ENCODE assay signal across 8 mouse cellular contexts in genomic region chr11:96311520-96312417, GRCm38 (mm10). TPM values are rescaled to one million over a fixed set of nuclear protein-coding genes. Genes with fewer than 3 reads are reported as not detected.
A peak's percentile ranks its signal among the peaks of the same experiment; 100 is the strongest.
DNase-seq lines count a peak whose midpoint lies in the region; ATAC-seq and TF ChIP-seq lines count a peak whose summit lies in the region.
"Had no signal": no experiment of that assay in that cellular context is flagged by ENCODE, and none has a peak within 500 bp of the region (broad histone marks: within the 10 kb centered on the region; RNA-seq: fewer than 3 reads in every experiment).

No protein-coding gene starts in this region.

- peak overlapping the region; percentile 15; the same call in 1 of the 2 replicates for H3K4me2 ChIP-seq in forebrain, embryonic 12.5 days
- peak overlapping the region; percentile 77 for H3K4me2 ChIP-seq in hindbrain, embryonic 14.5 days (replicated peaks)

- no peak for TF ChIP-seq POLR2A in liver, adult 2 months (IDR thresholded peaks at IDR 0.05; ENCODE audit: extremely low read depth, insufficient read depth, low read length)

- peaks cover 100% of the 10 kb centered on the region for H3K27me3 ChIP-seq in forebrain, embryonic 12.5 days
- H3K27me3 ChIP-seq in hindbrain, embryonic 14.5 days (ENCODE audit: control insufficient read depth, insufficient read depth, low read length): peaks cover 98% of the 10 kb centered on the region
- H3K27me3 ChIP-seq in liver, adult 2 months (ENCODE audit: control insufficient read depth, insufficient read depth, low read length): no peaks in the 10 kb centered on the region

- WGBS in forebrain, embryonic 12.5 days: under 1% methylated on average over 31 of the region's 31 CpGs
- 1% methylated on average over 31 of the region's 31 CpGs for WGBS in hindbrain, embryonic 14.5 days
- 5% methylated on average over 31 of the region's 31 CpGs for WGBS in liver, adult 2 months

- peak; percentile 63; the same call in 1 of the 2 replicates for ATAC-seq in forebrain, embryonic 12.5 days (ENCODE audit: low FRiP score)
- peak; percentile 83 for ATAC-seq in hindbrain, embryonic 14.5 days (ENCODE audit: low FRiP score)
- ATAC-seq in monocyte, adult 5-6 weeks (replicated peaks; ENCODE audit: insufficient number of reproducible peaks, low FRiP score, low TSS enrichment, poor library complexity, severe bottlenecking): peak; percentile 91

- no peak overlapping the region for H3K9ac ChIP-seq in forebrain, embryonic 12.5 days
- peak overlapping the region; percentile 97 for H3K9ac ChIP-seq in hindbrain, embryonic 14.5 days
- no peak overlapping the region for H3K9ac ChIP-seq in liver, adult 2 months (ENCODE audit: low read depth, low read length)

- TF ChIP-seq CTCF in liver, adult 2 months (IDR thresholded peaks at IDR 0.05; ENCODE audit: low read depth, low read length): peak; percentile 76

- no peaks in the 10 kb centered on the region; the same call in 1 of the 2 replicates for H3K4me1 ChIP-seq in forebrain, embryonic 12.5 days
- H3K4me1 ChIP-seq in hindbrain, embryonic 14.5 days (replicated peaks; ENCODE audit: control insufficient read depth, insufficient read depth, low read length): no peaks in the 10 kb centered on the region; the same call in 1 of the 2 replicates
- 0 out of 2 replicates have a peak, but pooled peaks cover 5% of the 10 kb centered on the region for H3K4me1 ChIP-seq in liver, adult 2 months (ENCODE audit: control insufficient read depth, insufficient read depth, low read length)

- no peaks in the 10 kb centered on the region for H3K9me3 ChIP-seq in forebrain, embryonic 12.5 days
- H3K9me3 ChIP-seq in hindbrain, embryonic 14.5 days (ENCODE audit: control insufficient read depth, low read length): no peaks in the 10 kb centered on the region

- peak; percentile 72 for DNase-seq in CD4-positive helper T cell, adult 2 months (ENCODE audit: low read depth, low spot score)
- DNase-seq in NIH3T3 (ENCODE audit: low read depth): peak; percentile 30
- peak; percentile 77 for DNase-seq in hindbrain, embryonic 14.5 days (ENCODE audit: low spot score)
- DNase-seq in liver, adult 2 months (ENCODE audit: extremely low read depth, low read depth, low spot score): no peak
- no peak for DNase-seq in right cerebral cortex, postnatal 36 days (ENCODE audit: low spot score in 2 of 2)

- H3K4me3 ChIP-seq in forebrain, embryonic 12.5 days (replicated peaks): 0 out of 2 replicates have a peak overlapping the region, but pooled peaks have one; percentile 7
- H3K4me3 ChIP-seq in hindbrain, embryonic 14.5 days (replicated peaks; ENCODE audit: low read length): peak overlapping the region; percentile 48
- H3K4me3 ChIP-seq in liver, adult 2 months (ENCODE audit: insufficient read depth, low read depth, low read length): peak overlapping the region; percentile 16; the same call in 1 of the 2 replicates

- H3K36me3 ChIP-seq in forebrain, embryonic 12.5 days (replicated peaks): no peaks in the 10 kb centered on the region
- no peaks in the 10 kb centered on the region for H3K36me3 ChIP-seq in hindbrain, embryonic 14.5 days (replicated peaks; ENCODE audit: control insufficient read depth, insufficient read depth)
- no peaks in the 10 kb centered on the region for H3K36me3 ChIP-seq in liver, adult 2 months (ENCODE audit: control insufficient read depth, insufficient read depth, low read length)

- no peaks in the 10 kb centered on the region for H3K79me2 ChIP-seq in liver, adult 2 months (ENCODE audit: control insufficient read depth, insufficient read depth, low read length)

- no peak overlapping the region for H3K27ac ChIP-seq in forebrain, embryonic 12.5 days
- peak overlapping the region; percentile 99 for H3K27ac ChIP-seq in hindbrain, embryonic 14.5 days
- no peak overlapping the region for H3K27ac ChIP-seq in liver, adult 2 months (replicated peaks; ENCODE audit: insufficient read depth, low read depth, low read length)

RNA-seq across cellular contexts. Expression of gene Hoxb4, which starts 6.3 kb away (rescaled TPM):
- not detected in 2 replicates for polyA plus RNA-seq in forebrain, embryonic 12.5 days (2016; fragmentation: Nextera tagmentation; extraction: Ambion mirVana)
- 4.0 and 5.4 TPM in 2 replicates for polyA plus RNA-seq in hindbrain, embryonic 14.5 days (2014; fragmentation: Nextera tagmentation; extraction: Ambion mirVana)
- total RNA-seq in liver, adult 2 months (2014; rRNA removed): 0.37 and 0.67 TPM in 2 replicates
- polyA plus RNA-seq in liver, adult 2 months (2012; rRNA removed): 0.55 and 0.91 TPM in 2 replicates
- total RNA-seq in monocyte, adult 5-6 weeks (2017): 4.7 to 6.6 TPM (median 5.2 TPM) in 3 replicates
- total RNA-seq: left cerebral cortex, postnatal 10 days had no signal

RNA-seq across cellular contexts. Expression of gene Hoxb5, which starts 8.6 kb away (rescaled TPM):
- not detected in 2 replicates for polyA plus RNA-seq in forebrain, embryonic 12.5 days (2016; fragmentation: Nextera tagmentation; extraction: Ambion mirVana)
- 140 and 157 TPM in 2 replicates for polyA plus RNA-seq in hindbrain, embryonic 14.5 days (2014; fragmentation: Nextera tagmentation; extraction: Ambion mirVana)
- total RNA-seq in liver, adult 2 months (2014; rRNA removed): 0.09 and 0.20 TPM in 2 replicates
- 0.35 and 0.40 TPM in 2 replicates for polyA plus RNA-seq in liver, adult 2 months (2012; rRNA removed)
- not detected in 3 replicates for total RNA-seq in monocyte, adult 5-6 weeks (2017)
- total RNA-seq: left cerebral cortex, postnatal 10 days had no signal

RNA-seq across cellular contexts. Expression of gene Hoxb3, which starts 11.4 kb away (rescaled TPM):
- not detected in 2 replicates for polyA plus RNA-seq in forebrain, embryonic 12.5 days (2016; fragmentation: Nextera tagmentation; extraction: Ambion mirVana)
- 12.8 and 17.2 TPM in 2 replicates for polyA plus RNA-seq in hindbrain, embryonic 14.5 days (2014; fragmentation: Nextera tagmentation; extraction: Ambion mirVana)
- 0.18 and 0.47 TPM in 2 replicates for total RNA-seq in liver, adult 2 months (2014; rRNA removed)
- 0.47 and 0.48 TPM in 2 replicates for polyA plus RNA-seq in liver, adult 2 months (2012; rRNA removed)
- 1.4 to 2.1 TPM (median 1.8 TPM) in 3 replicates for total RNA-seq in monocyte, adult 5-6 weeks (2017)
- total RNA-seq: left cerebral cortex, postnatal 10 days had no signal

RNA-seq across cellular contexts. Expression of gene Hoxb6, which starts 19.5 kb away (rescaled TPM):
- not detected in 2 replicates for polyA plus RNA-seq in forebrain, embryonic 12.5 days (2016; fragmentation: Nextera tagmentation; extraction: Ambion mirVana)
- 71.4 and 90.1 TPM in 2 replicates for polyA plus RNA-seq in hindbrain, embryonic 14.5 days (2014; fragmentation: Nextera tagmentation; extraction: Ambion mirVana)
- total RNA-seq in liver, adult 2 months (2014; rRNA removed): 0.07 TPM in 1 of 2 replicates, not detected in the other
- polyA plus RNA-seq in liver, adult 2 months (2012; rRNA removed): 0.15 and 0.30 TPM in 2 replicates
- total RNA-seq in monocyte, adult 5-6 weeks (2017): not detected in 3 replicates
- total RNA-seq: left cerebral cortex, postnatal 10 days had no signal

RNA-seq across cellular contexts. Expression of gene Hoxb7, which starts 25.3 kb away (rescaled TPM):
- polyA plus RNA-seq in forebrain, embryonic 12.5 days (2016; fragmentation: Nextera tagmentation; extraction: Ambion mirVana): not detected in 2 replicates
- polyA plus RNA-seq in hindbrain, embryonic 14.5 days (2014; fragmentation: Nextera tagmentation; extraction: Ambion mirVana): 40.8 and 45.6 TPM in 2 replicates
- total RNA-seq in liver, adult 2 months (2014; rRNA removed): 0.09 and 0.54 TPM in 2 replicates
- 0.06 and 0.17 TPM in 2 replicates for polyA plus RNA-seq in liver, adult 2 months (2012; rRNA removed)
- total RNA-seq in monocyte, adult 5-6 weeks (2017): not detected in 3 replicates
- total RNA-seq: left cerebral cortex, postnatal 10 days had no signal

Comparison
In these comparisons a context has a peak if more than half of its experiments do, and no peak if none do; other contexts are left out.
1. DNase-seq: peak in CD4-positive helper T cell, adult 2 months (single experiment), NIH3T3 (single experiment) and hindbrain, embryonic 14.5 days (single experiment); none in liver, adult 2 months (single experiment) and right cerebral cortex, postnatal 36 days (0 of 2).
2. RNA of gene Hoxb5, which starts 8.6 kb away (polyA plus RNA-seq): 140 to 157 TPM in hindbrain, embryonic 14.5 days; 0.35 to 0.40 TPM in liver, adult 2 months and not detected in forebrain, embryonic 12.5 days; every median in the first group is over 100 times any median in the second.
3. Peak in every context shown above with its lines, with median percentiles within 50 percentile points of each other: ATAC-seq and H3K4me3 ChIP-seq.